In the genomic region with DNA sequence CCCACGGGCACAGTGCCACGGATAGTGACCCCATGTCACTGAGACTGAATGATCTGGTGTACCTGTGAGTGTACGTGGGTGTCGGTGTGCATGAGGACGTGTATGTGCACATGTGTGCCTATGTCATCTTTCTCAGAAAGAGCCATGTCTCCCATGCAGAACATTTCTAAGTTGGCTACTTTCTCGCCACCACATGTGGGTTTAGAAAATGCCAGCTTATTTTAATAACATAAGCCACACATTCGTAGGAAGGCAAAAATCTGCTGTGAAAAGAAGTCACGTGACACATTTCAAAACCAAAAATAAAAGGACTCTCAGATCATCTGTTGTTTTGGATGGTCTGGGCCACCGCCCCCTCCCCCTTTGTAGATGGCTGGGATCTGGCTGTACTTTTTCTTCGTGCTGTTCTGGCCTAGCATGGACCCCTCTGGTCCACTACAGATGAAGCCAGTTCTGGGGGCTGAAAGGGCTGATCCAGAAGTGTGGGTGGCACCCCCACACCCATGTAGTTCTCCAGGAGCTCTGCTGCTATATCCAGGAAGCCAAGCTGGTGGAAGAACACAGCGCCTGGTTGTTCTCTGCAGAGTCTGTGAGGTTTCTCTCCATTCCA, we compare ENCODE assay signal across 16 mouse cellular contexts.
A peak's percentile ranks its signal among the peaks of the same experiment; 100 is the strongest.
DNase-seq lines count a peak whose midpoint lies in the region; TF ChIP-seq lines count a peak whose summit lies in the region.
"Had no signal": no experiment of that assay in that cellular context is flagged by ENCODE, and none has a peak within 500 bp of the region (broad histone marks: within the 10 kb centered on the region; RNA-seq: fewer than 3 reads in every experiment).

No protein-coding gene starts in this region.

- peak; percentile 58 for DNase-seq in left cerebral cortex, adult 11 months (ENCODE audit: low spot score)
- DNase-seq in left cerebral cortex, postnatal 4 days: no peak
- peak; percentile 75 to 82 for DNase-seq in layer of hippocampus, adult 8-10 months (ENCODE audit: low spot score in 2 of 2)
- peak; percentile 51 to 78 for DNase-seq in left cerebral cortex, postnatal 10 days (ENCODE audit: extremely low spot score in 1 of 2, low spot score in 2 of 2)
- DNase-seq in adrenal gland, postnatal 25 days: no peak
- no peak for DNase-seq in cerebellum, adult 2 months
- DNase-seq in thymus, postnatal 4 days: no peak
- no peak for DNase-seq in urinary bladder, postnatal 14 days (ENCODE audit: low spot score)
- DNase-seq: adrenal gland, postnatal 14 days; B cell, adult 2 months; heart, postnatal 36 days; kidney, adult 8-10 months; liver, embryonic 13.5 days; lung, postnatal 10 days; thymus, postnatal 25 days had no signal

- intact Hi-C loops in left cerebral cortex, postnatal 4 days (cut with DNase I): no loop called here
- intact Hi-C loops in left cerebral cortex, postnatal 10 days (cut with DNase I): loop anchor here (5.0 kb wide), 1 partner anchor 45 kb away; no protein-coding TSS in a partner anchor

- H3K27me3 ChIP-seq in cerebellum, adult 2 months (ENCODE audit: control insufficient read depth, insufficient read depth, low read length): no peaks in the 10 kb centered on the region
- H3K27me3 ChIP-seq: liver, embryonic 13.5 days had no signal

- TF ChIP-seq POLR2A in cerebellum, adult 2 months (IDR thresholded peaks at IDR 0.05; ENCODE audit: borderline replicate concordance, insufficient read depth, low read length): no peak

- no peak for TF ChIP-seq CTCF in cerebellum, adult 2 months (IDR thresholded peaks at IDR 0.05; ENCODE audit: borderline replicate concordance, insufficient read depth, low read depth, low read length)

- no peaks in the 10 kb centered on the region for H3K4me1 ChIP-seq in cerebellum, adult 2 months (ENCODE audit: control insufficient read depth, insufficient read depth, low read length)

- no peak overlapping the region for H3K27ac ChIP-seq in cerebellum, adult 2 months (ENCODE audit: insufficient read depth, low read length)
- H3K27ac ChIP-seq: hindbrain, postnatal 0 days; liver, embryonic 13.5 days had no signal

- H3K4me3 ChIP-seq in cerebellum, adult 2 months (replicated peaks; ENCODE audit: insufficient read depth, low read depth, low read length): no peak overlapping the region
- H3K4me3 ChIP-seq: liver, embryonic 13.5 days had no signal

- 90% methylated on average over 11 of the region's 11 CpGs for WGBS in cerebellum, adult 2 months

Comparison
In these comparisons a context has a peak if more than half of its experiments do, and no peak if none do; other contexts are left out.
1. DNase-seq: peak in left cerebral cortex, adult 11 months (single experiment), layer of hippocampus, adult 8-10 months (2 of 2) and left cerebral cortex, postnatal 10 days (2 of 2); none in left cerebral cortex, postnatal 4 days (single experiment), adrenal gland, postnatal 25 days (single experiment), cerebellum, adult 2 months (0 of 2), thymus, postnatal 4 days (single experiment) and urinary bladder, postnatal 14 days (single experiment).